Mouse (Mus musculus): ENCODE data around the gene Coa5. TPM values are rescaled to one million over a fixed set of nuclear protein-coding genes. Genes with fewer than 3 reads are reported as not detected.

Gene Coa5
- polyA plus RNA-seq, 1 experiment from 2014 or later = 60.4 TPM

Other genes starting within 250 kb of the Coa5 start
- 0.12 and 0.20 TPM in 2 replicates for gene Cnga3, start 215.7 kb downstream of the Coa5 start, polyA plus RNA-seq (2015; fragmentation: Nextera tagmentation; extraction: Ambion mirVana)
- 74.5 and 74.9 TPM in 2 replicates for gene Inpp4a, start 130.2 kb downstream of the Coa5 start, polyA plus RNA-seq (2015; fragmentation: Nextera tagmentation; extraction: Ambion mirVana)
- gene Unc50, start within 50 bp of the Coa5 start, polyA plus RNA-seq (2015; fragmentation: Nextera tagmentation; extraction: Ambion mirVana) = 122 and 127 TPM in 2 replicates
- 8.0 and 11.0 TPM in 2 replicates for gene Mgat4a, start 110.9 kb upstream of the Coa5 start, polyA plus RNA-seq (2015; fragmentation: Nextera tagmentation; extraction: Ambion mirVana)